Mouse (Mus musculus) CH12.LX (cell line): ENCODE data around the gene Rasl2-9. TPM values are rescaled to one million over a fixed set of nuclear protein-coding genes. Genes with fewer than 3 reads are reported as not detected.

ENCODE experiments used
- DNase-seq: peaks from one replicate; pipeline ENCODE4 v3.0.0-alpha.2; 2013; ENCODE audit errors: extremely low read depth
- H3K27ac ChIP-seq: 2 replicates; pipeline ENCODE4 v1.5.1; 2012; ENCODE audit warnings: low read depth, mild to moderate bottlenecking, control low read depth, moderate library complexity; ENCODE audit not compliant: insufficient read depth
- H3K27me3 ChIP-seq: replicated peaks from 2 replicates; pipeline ENCODE3; 2012; ENCODE audit warnings: inconsistent platforms
- H3K36me3 ChIP-seq, 2 experiments: replicated peaks in 1 of 2; 2 replicates each; pipeline versions ENCODE3 to v1.6.1; 2012; ENCODE audit warnings: inconsistent platforms in 1 of 2, low read length in 1 of 2, mild to moderate bottlenecking in 1 of 2, mixed read lengths in 1 of 2, moderate library complexity in 1 of 2; ENCODE audit not compliant: control insufficient read depth in 1 of 2, insufficient read depth in 1 of 2
- H3K4me1 ChIP-seq, 2 experiments: 2 replicates each; pipeline ENCODE4 v1.6.1; 2012; ENCODE audit warnings: inconsistent platforms in 1 of 2, moderate library complexity in 1 of 2; ENCODE audit not compliant: insufficient read depth in 2 of 2, control insufficient read depth in 1 of 2
- H3K4me2 ChIP-seq: 2 replicates; pipeline ENCODE4 v1.6.1; 2012; ENCODE audit warnings: low read depth, mild to moderate bottlenecking, control low read depth; ENCODE audit not compliant: poor library complexity, insufficient read depth, severe bottlenecking
- H3K4me3 ChIP-seq, 3 experiments: fragments of 150-350 bp in 1 of 3; sonication (generic) in 1 of 3; replicated peaks in 1 of 3; 2 replicates each; pipeline versions ENCODE3 to v1.5.1; 2011 to 2012; ENCODE audit warnings: low read depth in 2 of 3, low read length in 2 of 3, mild to moderate bottlenecking in 2 of 3, moderate library complexity in 2 of 3, control low read depth in 1 of 3, improper control_type of control experiment in 1 of 3, inconsistent platforms in 1 of 3, mixed read lengths in 1 of 3; ENCODE audit not compliant: poor library complexity in 1 of 3
- H3K79me2 ChIP-seq: replicated peaks from 2 replicates; pipeline ENCODE4 v1.6.1; 2012; ENCODE audit warnings: mild to moderate bottlenecking, moderate library complexity; ENCODE audit not compliant: control insufficient read depth, poor library complexity, insufficient read depth, severe bottlenecking; ENCODE audit errors: extremely low read depth
- H3K9ac ChIP-seq: 2 replicates; pipeline ENCODE4 v1.6.1; 2012; ENCODE audit warnings: low read depth, mild to moderate bottlenecking, control low read depth, moderate library complexity; ENCODE audit not compliant: insufficient read depth
- H3K9me3 ChIP-seq: replicated peaks from 2 replicates; pipeline ENCODE3; 2012; ENCODE audit warnings: low read length, inconsistent platforms, mixed read lengths
- BHLHE40 ChIP-seq: IDR thresholded peaks from 2 replicates; pipeline ENCODE4 v1.6.1; 2011; ENCODE audit warnings: mild to moderate bottlenecking, low read depth, low read length, improper control_type of control experiment
- CHD1 ChIP-seq: IDR thresholded peaks from 2 replicates; pipeline ENCODE4 v1.6.1; 2012; ENCODE audit warnings: low read depth, low read length, improper control_type of control experiment, inconsistent platforms
- CTCF ChIP-seq, 2 experiments: IDR thresholded peaks in 1 of 2; conservative IDR thresholded peaks in 1 of 2; 2 replicates each; pipeline ENCODE4 v1.5.1; 2011 to 2012; ENCODE audit warnings: low read depth in 2 of 2, low read length in 2 of 2, improper control_type of control experiment in 1 of 2, inconsistent platforms in 1 of 2, mild to moderate bottlenecking in 1 of 2, moderate library complexity in 1 of 2
- E2F4 ChIP-seq: IDR thresholded peaks from 2 replicates; pipeline ENCODE4 v1.6.1; 2011; ENCODE audit warnings: low read depth, low read length, improper control_type of control experiment; ENCODE audit not compliant: insufficient replicate concordance
- ELF1 ChIP-seq: IDR thresholded peaks from 2 replicates; pipeline ENCODE4 v1.6.1; 2014; ENCODE audit warnings: low read depth, mild to moderate bottlenecking, inconsistent platforms, low read length, improper control_type of control experiment
- EP300 ChIP-seq: IDR thresholded peaks from 2 replicates; pipeline ENCODE4 v1.6.1; 2011; ENCODE audit warnings: low read length, improper control_type of control experiment
- ETS1 ChIP-seq: conservative IDR thresholded peaks from 2 replicates; pipeline ENCODE4 v1.6.1; 2012; ENCODE audit warnings: low read depth, mild to moderate bottlenecking, inconsistent platforms, low read length, improper control_type of control experiment, moderate library complexity
- HCFC1 ChIP-seq: IDR thresholded peaks from 2 replicates; pipeline ENCODE4 v1.6.1; 2012; ENCODE audit warnings: low read depth, mild to moderate bottlenecking, inconsistent platforms, low read length, improper control_type of control experiment
- IRF4 ChIP-seq: IDR thresholded peaks from 2 replicates; pipeline ENCODE4 v1.6.1; 2014; ENCODE audit warnings: low read depth, mild to moderate bottlenecking, inconsistent platforms, low read length, improper control_type of control experiment
- JUND ChIP-seq: conservative IDR thresholded peaks from 2 replicates; pipeline ENCODE4 v1.6.1; 2011; ENCODE audit warnings: low read depth, low read length, improper control_type of control experiment
- MAFK ChIP-seq: IDR thresholded peaks from 2 replicates; pipeline ENCODE4 v1.6.1; 2011; ENCODE audit warnings: low read length, improper control_type of control experiment; ENCODE audit not compliant: insufficient replicate concordance
- MAZ ChIP-seq: IDR thresholded peaks from 2 replicates; pipeline ENCODE4 v1.6.1; 2012; ENCODE audit warnings: low read depth, mild to moderate bottlenecking, inconsistent platforms, low read length, improper control_type of control experiment, moderate library complexity
- MEF2A ChIP-seq: IDR thresholded peaks from 2 replicates; pipeline ENCODE4 v1.6.1; 2014; ENCODE audit warnings: low read depth, mild to moderate bottlenecking, inconsistent platforms, low read length, improper control_type of control experiment, borderline replicate concordance
- MYC ChIP-seq: IDR thresholded peaks from 2 replicates; pipeline ENCODE4 v1.6.1; 2011; ENCODE audit warnings: low read depth, mild to moderate bottlenecking, improper control_type of control experiment, low read length
- NELFE ChIP-seq: IDR thresholded peaks from 2 replicates; pipeline ENCODE4 v1.6.1; 2011; ENCODE audit warnings: low read depth, low read length, improper control_type of control experiment
- NRF1 ChIP-seq: IDR thresholded peaks from 2 replicates; pipeline ENCODE4 v1.6.1; 2014; ENCODE audit warnings: low read depth, mild to moderate bottlenecking, inconsistent platforms, low read length, improper control_type of control experiment, moderate library complexity
- POLR2A ChIP-seq: IDR thresholded peaks from 2 replicates; pipeline ENCODE4 v1.6.1; 2011; ENCODE audit warnings: low read depth, mild to moderate bottlenecking, improper control_type of control experiment, low read length
- POLR2AphosphoS2 ChIP-seq: IDR thresholded peaks from 2 replicates; pipeline ENCODE4 v1.6.1; 2011; ENCODE audit warnings: low read depth, low read length, improper control_type of control experiment
- RAD21 ChIP-seq: IDR thresholded peaks from 2 replicates; pipeline ENCODE4 v1.6.1; 2011; ENCODE audit warnings: low read depth, mild to moderate bottlenecking, low read length, improper control_type of control experiment, moderate library complexity
- SIN3A ChIP-seq: IDR thresholded peaks from 2 replicates; pipeline ENCODE4 v1.6.1; 2012; ENCODE audit warnings: low read length, improper control_type of control experiment, inconsistent platforms
- SMC3 ChIP-seq: IDR thresholded peaks from 2 replicates; pipeline ENCODE4 v1.6.1; 2011; ENCODE audit warnings: low read depth, low read length, improper control_type of control experiment
- USF1 ChIP-seq: IDR thresholded peaks from 2 replicates; pipeline ENCODE4 v1.6.1; 2014; ENCODE audit warnings: low read depth, mild to moderate bottlenecking, inconsistent platforms, low read length, improper control_type of control experiment
- ZKSCAN1 ChIP-seq: IDR thresholded peaks from 2 replicates; pipeline ENCODE4 v1.6.1; 2012; ENCODE audit warnings: low read depth, inconsistent platforms, low read length, improper control_type of control experiment, borderline replicate concordance
- ZMIZ1 ChIP-seq: IDR thresholded peaks from 2 replicates; pipeline ENCODE4 v1.6.1; 2012; ENCODE audit warnings: low read depth, mild to moderate bottlenecking, inconsistent platforms, low read length, improper control_type of control experiment
- dilution Hi-C: fragments of 300-500 bp; cut with MboI; formaldehyde crosslinking; loops from 2 replicates; pipeline ENCODE4 v1.14.3; 2020; ENCODE audit warnings: low sequenced_read_pairs; ENCODE audit not compliant: extremely low pct_unique_long_range_greater_than_20kb, extremely low pct_ligation_motif_present
- in situ Hi-C: fragments of 300-500 bp; cut with MboI; formaldehyde crosslinking; loops from 3 replicates; pipeline ENCODE4 v1.14.3; 2019; ENCODE audit warnings: low sequenced_read_pairs, low pct_ligation_motif_present, low pct_unique_long_range_greater_than_20kb, mixed read lengths
- polyA plus RNA-seq: library from polyadenylated mRNA; unstranded; fragments of >175 nt; gene quantifications from 2 replicates; pipeline ENCODE4 v1.2.1, GENCODE M21; 2012; ENCODE audit warnings: low read depth; ENCODE audit not compliant: insufficient read length
- total RNA-seq, 2 experiments: library from RNA; depleted of rRNA; stranded (reverse); fragments of 300-350 nt in 1 of 2; fragments of >200 nt in 1 of 2; gene quantifications; 2 replicates each; pipeline ENCODE4 v1.2.3; 2012 to 2014

Rasl2-9 gene
- total and polyA plus RNA-seq, 3 experiments: 2.9 to 4.2 (median 2.9) TPM

DNA sequence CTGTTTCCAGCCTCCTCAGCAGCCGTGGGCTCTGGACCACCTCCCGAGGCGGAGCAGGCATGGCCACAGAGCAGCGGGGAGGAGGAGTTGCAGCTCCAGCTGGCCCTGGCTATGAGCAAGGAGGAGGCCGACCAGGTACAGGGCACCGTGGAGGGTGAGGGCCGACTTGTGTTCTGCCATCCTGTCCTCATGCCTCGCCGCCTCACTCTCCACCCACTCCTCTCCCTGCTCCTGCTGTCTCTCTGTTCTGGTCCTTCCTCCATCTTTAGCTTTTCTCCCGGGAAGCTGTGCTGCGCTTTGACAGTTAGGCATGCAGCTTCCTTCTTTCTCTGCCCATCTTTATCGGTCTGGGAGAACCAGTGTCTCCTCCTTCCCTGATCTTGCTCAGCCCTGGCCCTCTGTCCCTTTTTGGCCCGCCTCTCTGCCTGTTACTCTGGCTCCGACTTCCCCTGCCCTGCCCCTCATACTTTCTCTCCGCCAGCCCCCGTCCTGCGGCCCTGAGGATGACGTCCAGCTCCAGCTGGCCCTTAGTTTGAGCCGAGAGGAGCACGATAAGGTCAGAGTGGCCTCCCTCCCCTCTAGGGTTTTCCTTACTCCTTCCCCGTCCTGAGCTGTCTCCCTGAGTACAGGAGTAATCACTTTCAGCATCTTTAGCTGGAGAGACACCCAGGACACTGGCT lies 32.8 kb downstream of the Rasl2-9 start:
- no peak overlapping the region for H3K4me3 ChIP-seq
- in situ Hi-C loops: no loop called here
- peaks cover 0 to 6% of the 10 kb centered on the region in 2 experiments; a peak in 2 of 4 replicates for H3K4me1 ChIP-seq
- TF ChIP-seq NELFE (no peak), MAFK (no peak), POLR2A (no peak), ZMIZ1 (no peak), MYC (no peak), CHD1 (no peak), POLR2AphosphoS2 (no peak), BHLHE40 (no peak), RAD21 (no peak), ZKSCAN1 (no peak), MEF2A (no peak), JUND (no peak), HCFC1 (no peak), IRF4 (no peak), ELF1 (no peak), MAZ (no peak), EP300 (no peak)
- TF ChIP-seq, all 38 proteins: peak for 0
- DNase-seq: no peak
- dilution Hi-C loops: no loop called here
- Histone ChIP-seq H3K9ac (no peak overlapping the region), H3K27me3 (no peaks in the 10 kb centered on the region), H3K36me3 (peaks cover 94 to 98% of the 10 kb centered on the region in 2 experiments), H3K9me3 (no peaks in the 10 kb centered on the region), H3K4me2 (no peak overlapping the region), H3K27ac (no peak overlapping the region; the same call in 1 of the 2 replicates), H3K79me2 (peaks cover 41% of the 10 kb centered on the region)

DNA sequence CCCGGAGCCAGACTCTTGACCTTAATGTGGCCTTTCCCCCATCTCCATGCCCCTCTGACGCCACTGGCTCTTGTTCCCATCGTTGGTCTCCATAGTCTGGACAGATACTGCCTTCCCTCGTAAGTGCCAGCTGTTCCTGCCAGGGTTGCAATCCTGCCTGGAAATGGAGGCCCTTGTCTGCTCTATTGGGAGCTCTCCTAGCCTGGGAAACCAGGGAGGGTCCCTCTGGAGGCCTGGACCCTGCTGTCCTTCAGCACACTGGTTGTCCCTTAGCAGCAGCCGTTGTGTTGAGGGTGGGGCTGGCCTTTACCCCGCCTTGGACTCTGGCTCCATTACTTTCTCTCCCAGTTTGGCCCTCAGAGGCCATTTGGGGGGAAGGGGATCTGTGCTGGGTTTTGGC lies 33.4 kb downstream of the Rasl2-9 start:
- DNase-seq: no peak
- no peak overlapping the region for H3K4me2 ChIP-seq
- peaks cover 0 to 12% of the 10 kb centered on the region in 2 experiments; a peak in 2 of 4 replicates for H3K4me1 ChIP-seq
- H3K27me3 ChIP-seq: no peaks in the 10 kb centered on the region
- TF ChIP-seq JUND: no peak
- TF ChIP-seq IRF4: no peak
- TF ChIP-seq SMC3: no peak
- TF ChIP-seq CHD1: no peak
- no peak for TF ChIP-seq ETS1
- no peak for TF ChIP-seq MAFK
- no peak for TF ChIP-seq USF1
- no peak for TF ChIP-seq POLR2A
- TF ChIP-seq SIN3A: no peak
- TF ChIP-seq BHLHE40: no peak
- no peak for TF ChIP-seq CTCF (conservative IDR thresholded peaks at IDR 0.05 in 1 of 2, IDR thresholded peaks at IDR 0.05 in 1 of 2; ENCODE audit: low read depth in 2 of 2, low read length in 2 of 2)
- no peak for TF ChIP-seq NRF1
- no peak for TF ChIP-seq E2F4
- TF ChIP-seq ZKSCAN1: no peak
- dilution Hi-C loops (no loop called here), in situ Hi-C loops (no loop called here)
- H3K79me2 ChIP-seq: peaks cover 47% of the 10 kb centered on the region
- no peak overlapping the region for H3K9ac ChIP-seq
- H3K36me3 ChIP-seq: peaks cover 92 to 98% of the 10 kb centered on the region in 2 experiments
- no peak overlapping the region for H3K27ac ChIP-seq
- H3K4me3 ChIP-seq: no peak overlapping the region
- H3K9me3 ChIP-seq: no peaks in the 10 kb centered on the region
